In genomic region chr1:157449532-157449931, GRCm38 (mm10) we compare ENCODE assay signal across 8 mouse cellular contexts. TPM values are rescaled to one million over a fixed set of nuclear protein-coding genes. Genes with fewer than 3 reads are reported as not detected.
DNase-seq lines count a peak whose midpoint lies in the region; ATAC-seq and TF ChIP-seq lines count a peak whose summit lies in the region.

No protein-coding gene starts in this region.

- no peak for TF ChIP-seq RAD21 in MEL (IDR thresholded peaks at IDR 0.05; ENCODE audit: low read depth, low read length)

- H3K4me3 ChIP-seq in MEL (ENCODE audit: control insufficient read depth in 1 of 2, insufficient read depth in 1 of 2, low read depth in 2 of 2, low read length in 2 of 2): peak overlapping the region; percentile 50 to 56
- 0 out of 2 replicates have a peak overlapping the region, but pooled peaks have one; percentile 12 for H3K4me3 ChIP-seq in embryonic facial prominence, embryonic 12.5 days
- peak overlapping the region; percentile 31 for H3K4me3 ChIP-seq in lung, embryonic 16.5 days (ENCODE audit: low read length)
- no peak overlapping the region for H3K4me3 ChIP-seq in layer of hippocampus, adult 2 months

- H3K36me3 ChIP-seq in MEL (ENCODE audit: control insufficient read depth in 1 of 2, insufficient read depth in 2 of 2, low read length in 2 of 2): peaks cover 0 to 15% of the 10 kb centered on the region in 2 experiments; a peak in 2 of 4 replicates
- no peaks in the 10 kb centered on the region for H3K36me3 ChIP-seq in embryonic facial prominence, embryonic 12.5 days
- no peaks in the 10 kb centered on the region for H3K36me3 ChIP-seq in lung, embryonic 16.5 days (ENCODE audit: control insufficient read depth, insufficient read depth, low read length)

- peaks cover 2 to 26% of the 10 kb centered on the region in 2 experiments; a peak in 3 of 4 replicates for H3K4me1 ChIP-seq in MEL (ENCODE audit: control insufficient read depth in 1 of 2, insufficient read depth in 2 of 2, low read length in 2 of 2)
- H3K4me1 ChIP-seq in embryonic facial prominence, embryonic 12.5 days: peaks cover 19% of the 10 kb centered on the region
- no peaks in the 10 kb centered on the region; the same call in 1 of the 2 replicates for H3K4me1 ChIP-seq in lung, embryonic 16.5 days (replicated peaks; ENCODE audit: control insufficient read depth, insufficient read depth, low read length)

- no peak for TF ChIP-seq CTCF in MEL (IDR thresholded peaks at IDR 0.05 in 2 of 3, conservative IDR thresholded peaks at IDR 0.05 in 1 of 3; ENCODE audit: control insufficient read depth in 1 of 3, insufficient read depth in 1 of 3, low read depth in 2 of 3, low read length in 3 of 3, poor library complexity in 1 of 3, severe bottlenecking in 1 of 3)
- no peak for TF ChIP-seq CTCF in layer of hippocampus, adult 2 months (conservative IDR thresholded peaks at IDR 0.05)

- H3K79me2 ChIP-seq in MEL (ENCODE audit: control insufficient read depth, insufficient read depth, low read length, poor library complexity): no peaks in the 10 kb centered on the region

- no peak for DNase-seq in MEL (ENCODE audit: low read depth, low spot score)
- DNase-seq in heart, postnatal 4 days: peak; percentile 26
- DNase-seq in layer of hippocampus, adult 2 months (ENCODE audit: low spot score in 2 of 2): no peak
- no peak for DNase-seq in layer of hippocampus, adult 11-12 months (ENCODE audit: low spot score)
- no peak for DNase-seq in right cerebral cortex, adult 2 months (ENCODE audit: low spot score in 2 of 2)

- no peak for ATAC-seq in embryonic facial prominence, embryonic 12.5 days (ENCODE audit: insufficient number of reproducible peaks, insufficient read depth, low FRiP score, low TSS enrichment)
- ATAC-seq in lung, embryonic 16.5 days (ENCODE audit: low read depth): no peak
- no peak for ATAC-seq in erythroid progenitor cell, adult 5-6 weeks (replicated peaks; ENCODE audit: low FRiP score, poor library complexity, severe bottlenecking)

- no peak for TF ChIP-seq POLR2A in MEL (IDR thresholded peaks at IDR 0.05; ENCODE audit: control insufficient read depth in 1 of 2, insufficient read depth in 1 of 2, low read depth in 1 of 2, low read length in 2 of 2, poor library complexity in 1 of 2)

- peak overlapping the region; percentile 45 for H3K4me2 ChIP-seq in embryonic facial prominence, embryonic 12.5 days (replicated peaks)
- H3K4me2 ChIP-seq in lung, embryonic 16.5 days (ENCODE audit: low read depth, low read length): peak overlapping the region; percentile 59

- no peaks in the 10 kb centered on the region for H3K9me3 ChIP-seq in MEL (replicated peaks; ENCODE audit: insufficient read depth, low read length)
- H3K9me3 ChIP-seq in embryonic facial prominence, embryonic 12.5 days: no peaks in the 10 kb centered on the region
- no peaks in the 10 kb centered on the region for H3K9me3 ChIP-seq in lung, embryonic 16.5 days (ENCODE audit: control insufficient read depth, low read length)

- H3K27ac ChIP-seq in MEL (ENCODE audit: control insufficient read depth, low read depth, low read length): peak overlapping the region; percentile 40
- H3K27ac ChIP-seq in embryonic facial prominence, embryonic 12.5 days: 0 out of 2 replicates have a peak overlapping the region, but pooled peaks have one; percentile 30
- peak overlapping the region; percentile 68 for H3K27ac ChIP-seq in lung, embryonic 16.5 days (ENCODE audit: low read length)
- no peak overlapping the region for H3K27ac ChIP-seq in layer of hippocampus, adult 2 months

- TF ChIP-seq EP300 in MEL (IDR thresholded peaks at IDR 0.05; ENCODE audit: low read depth in 1 of 2, low read length in 2 of 2): no peak

- H3K9ac ChIP-seq in MEL (ENCODE audit: control insufficient read depth, low read depth, low read length, poor library complexity, severe bottlenecking): peak overlapping the region; percentile 53
- no peak overlapping the region for H3K9ac ChIP-seq in embryonic facial prominence, embryonic 12.5 days
- peak overlapping the region; percentile 52 for H3K9ac ChIP-seq in lung, embryonic 16.5 days (ENCODE audit: low read length)

- WGBS in embryonic facial prominence, embryonic 12.5 days: 4% methylated on average over 10 of the region's 10 CpGs
- WGBS in lung, embryonic 16.5 days: 12% methylated on average over 10 of the region's 10 CpGs

- H3K27me3 ChIP-seq in MEL (ENCODE audit: control insufficient read depth in 1 of 2, insufficient read depth in 2 of 2, low read length in 2 of 2): no peaks in the 10 kb centered on the region
- 0 out of 2 replicates have a peak, but pooled peaks cover 7% of the 10 kb centered on the region for H3K27me3 ChIP-seq in embryonic facial prominence, embryonic 12.5 days
- H3K27me3 ChIP-seq in lung, embryonic 16.5 days (ENCODE audit: control insufficient read depth, insufficient read depth, low read depth, low read length): no peaks in the 10 kb centered on the region

TF ChIP-seq in MEL, 35 proteins besides CTCF, POLR2A, EP300 and RAD21:
- TF ChIP-seq CHD2 (IDR thresholded peaks at IDR 0.05; ENCODE audit: low read length): no peak
- TF ChIP-seq HCFC1 (IDR thresholded peaks at IDR 0.05; ENCODE audit: low read depth, low read length): no peak
- no peak for TF ChIP-seq ZNF384 (IDR thresholded peaks at IDR 0.05; ENCODE audit: low read depth, low read length)
- no peak for TF ChIP-seq RCOR1 (IDR thresholded peaks at IDR 0.05; ENCODE audit: low read depth, low read length)
- no peak for TF ChIP-seq GATA1 (IDR thresholded peaks at IDR 0.05; ENCODE audit: low read depth, low read length)
- no peak for TF ChIP-seq MAFK (IDR thresholded peaks at IDR 0.05; ENCODE audit: borderline replicate concordance, low read depth, low read length)
- TF ChIP-seq MAZ (IDR thresholded peaks at IDR 0.05; ENCODE audit: low read depth, low read length): no peak
- TF ChIP-seq SMC3 (IDR thresholded peaks at IDR 0.05; ENCODE audit: low read depth, low read length): no peak
- TF ChIP-seq E2F4 (IDR thresholded peaks at IDR 0.05; ENCODE audit: borderline replicate concordance, low read depth, low read length): no peak

RNA-seq across cellular contexts. Expression of gene Cryzl2, which starts 8.8 kb away (rescaled TPM):
- total RNA-seq in MEL (2012; rRNA removed): 0.12 TPM in 1 of 2 replicates, not detected in the other
- under 1 TPM in 1 of 2 experiments, not detected in 1; 0.04 TPM for polyA plus RNA-seq in MEL (2012; ENCODE audit: insufficient read depth in 1 of 2, insufficient read length in 2 of 2, low read depth in 1 of 2, low replicate concordance in 2 of 2, missing spikeins in 1 of 2)
- polyA plus RNA-seq in embryonic facial prominence, embryonic 12.5 days (2016; fragmentation: Nextera tagmentation; extraction: Ambion mirVana): 8.5 and 11.0 TPM in 2 replicates
- total RNA-seq in heart, postnatal 4 days (2021): 10 to 100 TPM; 20.1 to 22.8 TPM
- 15.6 and 17.6 TPM in 2 replicates for polyA plus RNA-seq in lung, embryonic 16.5 days (2015; fragmentation: Nextera tagmentation; extraction: Ambion mirVana)
- 5.0 and 9.2 TPM in 2 replicates for total RNA-seq in erythroid progenitor cell, adult 5-6 weeks (2015; ENCODE audit: low replicate concordance)
- 4.7 TPM in 1 of 2 replicates, not detected in the other for total RNA-seq in erythroid progenitor cell, adult 5-6 weeks (2017; ENCODE audit: low replicate concordance)
- 1 to 10 TPM; 4.3 to 5.1 TPM for total RNA-seq in layer of hippocampus, adult 2 months (2021)

RNA-seq across cellular contexts. Expression of gene Rasal2, which starts 37.1 kb away (rescaled TPM):
- 1.5 and 1.9 TPM in 2 replicates for total RNA-seq in MEL (2012; rRNA removed)
- polyA plus RNA-seq in MEL (2012; ENCODE audit: insufficient read depth in 1 of 2, insufficient read length in 2 of 2, low read depth in 1 of 2, low replicate concordance in 2 of 2, missing spikeins in 1 of 2): 1 to 10 TPM in 1 of 2 experiments, not detected in 1; 3.2 TPM
- polyA plus RNA-seq in embryonic facial prominence, embryonic 12.5 days (2016; fragmentation: Nextera tagmentation; extraction: Ambion mirVana): 15.8 and 16.2 TPM in 2 replicates
- total RNA-seq in heart, postnatal 4 days (2021): 10 to 100 TPM; 32.6 to 35.7 TPM
- polyA plus RNA-seq in lung, embryonic 16.5 days (2015; fragmentation: Nextera tagmentation; extraction: Ambion mirVana): 7.5 and 8.5 TPM in 2 replicates
- total RNA-seq in erythroid progenitor cell, adult 5-6 weeks (2015; ENCODE audit: low replicate concordance): 0.36 TPM in 1 of 2 replicates, not detected in the other
- total RNA-seq in erythroid progenitor cell, adult 5-6 weeks (2017; ENCODE audit: low replicate concordance): 0.26 and 0.76 TPM in 2 replicates
- 10 to 100 TPM; 91.1 to 93.7 TPM for total RNA-seq in layer of hippocampus, adult 2 months (2021)

RNA-seq across cellular contexts. Expression of gene Sec16b, which starts 57.0 kb away (rescaled TPM):
- total RNA-seq in MEL (2012; rRNA removed): 0.03 and 0.04 TPM in 2 replicates
- polyA plus RNA-seq in MEL (2012; ENCODE audit: insufficient read depth in 1 of 2, insufficient read length in 2 of 2, low read depth in 1 of 2, low replicate concordance in 2 of 2, missing spikeins in 1 of 2): under 1 TPM in 1 of 2 experiments, not detected in 1; 0.03 TPM
- 1.7 and 2.1 TPM in 2 replicates for polyA plus RNA-seq in embryonic facial prominence, embryonic 12.5 days (2016; fragmentation: Nextera tagmentation; extraction: Ambion mirVana)
- total RNA-seq in heart, postnatal 4 days (2021): 1 to 10 TPM; 2.3 TPM
- 2.5 and 3.0 TPM in 2 replicates for polyA plus RNA-seq in lung, embryonic 16.5 days (2015; fragmentation: Nextera tagmentation; extraction: Ambion mirVana)
- total RNA-seq in erythroid progenitor cell, adult 5-6 weeks (2015; ENCODE audit: low replicate concordance): not detected in 2 replicates
- 0.68 TPM in 1 of 2 replicates, not detected in the other for total RNA-seq in erythroid progenitor cell, adult 5-6 weeks (2017; ENCODE audit: low replicate concordance)
- under 1 TPM; 0.20 to 0.39 TPM for total RNA-seq in layer of hippocampus, adult 2 months (2021)

Comparison
In these comparisons a context has a peak if more than half of its experiments do, and no peak if none do; other contexts are left out.
1. RNA of gene Rasal2, which starts 37.1 kb away (total RNA-seq): 91.1 to 93.7 TPM in layer of hippocampus, adult 2 months and 32.6 to 35.7 TPM in heart, postnatal 4 days; 1.5 to 1.9 TPM in MEL and 0.26 to 0.76 TPM in erythroid progenitor cell, adult 5-6 weeks; every median in the first group is over 10 times any median in the second.